Mouse (Mus musculus): ENCODE measurements around the gene Mdga1. TPM values are rescaled to one million over a fixed set of nuclear protein-coding genes. Genes with fewer than 3 reads are reported as not detected.
A peak's percentile ranks its signal among the peaks of the same experiment; 100 is the strongest.

Mdga1 gene
- total and polyA plus RNA-seq, 3 experiments = 0.05 TPM; not detected in 1

DNA sequence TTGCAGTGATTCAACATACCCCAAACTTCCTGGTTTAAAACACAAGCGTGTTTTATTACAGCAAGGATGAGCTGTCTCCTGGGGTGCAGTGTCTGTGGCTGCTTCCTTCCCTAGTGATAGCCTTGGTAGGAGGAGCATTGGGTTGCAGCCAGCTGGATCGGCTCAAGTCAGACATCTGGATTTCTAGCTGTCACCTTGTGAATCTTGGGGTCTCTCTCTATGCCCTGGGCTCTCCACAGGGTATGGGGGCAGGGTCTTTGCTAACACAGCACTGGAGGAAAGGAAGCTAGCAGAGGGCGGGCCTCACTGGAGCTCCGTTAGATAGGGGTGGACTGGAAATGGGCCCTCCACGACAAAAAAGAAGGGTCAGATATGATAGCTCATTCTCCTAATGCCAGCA lies 57.2 kb downstream of the Mdga1 start:
- TF ChIP-seq GATA1 (IDR thresholded peaks at IDR 0.05; ENCODE audit: borderline replicate concordance, low read length) (no peak), CTCF (IDR thresholded peaks at IDR 0.05; ENCODE audit: low read depth, low read length) (no peak), TAL1 (conservative IDR thresholded peaks at IDR 0.05; ENCODE audit: low read depth, low read length) (no peak), POLR2AphosphoS5 (IDR thresholded peaks at IDR 0.05; ENCODE audit: insufficient replicate concordance, low read depth, low read length) (no peak), GATA2 (IDR thresholded peaks at IDR 0.05; ENCODE audit: borderline replicate concordance, low read depth, low read length) (no peak)
- H3K27me3 ChIP-seq (ENCODE audit: insufficient read depth, low read length) = peaks cover 28% of the 10 kb centered on the region
- no peak for DNase-seq (ENCODE audit: low spot score)
- no peak for ATAC-seq (ENCODE audit: extremely low read depth, insufficient number of reproducible peaks, low FRiP score, poor library complexity, severe bottlenecking)
- no peaks in the 10 kb centered on the region for H3K36me3 ChIP-seq (replicated peaks)
- H3K4me3 ChIP-seq (ENCODE audit: low read depth, low read length) = no peak overlapping the region
- H3K9me3 ChIP-seq (replicated peaks) = no peaks in the 10 kb centered on the region
- no peaks in the 10 kb centered on the region for H3K4me1 ChIP-seq (ENCODE audit: insufficient read depth, low read depth, low read length)

DNA sequence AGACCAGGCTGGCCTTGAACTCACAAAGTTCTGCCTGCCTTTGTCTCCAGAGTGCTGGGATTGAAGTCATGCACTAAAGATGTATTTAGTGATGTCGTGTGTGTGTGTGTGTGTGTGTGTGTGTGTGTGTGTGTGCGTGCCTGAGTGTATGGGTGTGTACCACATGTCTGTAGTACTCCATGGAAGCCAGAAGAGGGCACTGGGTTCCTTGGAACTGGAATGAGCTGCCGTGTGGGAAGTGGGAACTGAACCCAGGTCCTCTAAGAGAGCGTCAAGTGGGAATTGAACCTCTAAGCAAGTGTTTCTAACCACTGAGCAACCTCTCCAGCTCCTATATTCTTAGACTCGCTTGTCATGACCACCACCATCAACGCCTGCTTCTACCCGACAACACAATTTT lies 60.9 kb downstream of the Mdga1 start:
- Histone ChIP-seq H3K4me1 (ENCODE audit: insufficient read depth, low read depth, low read length) (no peaks in the 10 kb centered on the region), H3K36me3 (replicated peaks) (no peaks in the 10 kb centered on the region), H3K9me3 (replicated peaks) (no peaks in the 10 kb centered on the region), H3K4me3 (ENCODE audit: low read depth, low read length) (no peak overlapping the region), H3K27me3 (ENCODE audit: insufficient read depth, low read length) (peaks cover 28% of the 10 kb centered on the region)
- DNase-seq (ENCODE audit: low spot score) = no peak
- no peak for ATAC-seq (ENCODE audit: extremely low read depth, insufficient number of reproducible peaks, low FRiP score, poor library complexity, severe bottlenecking)
- TF ChIP-seq CTCF (IDR thresholded peaks at IDR 0.05; ENCODE audit: low read depth, low read length) (no peak), POLR2AphosphoS5 (IDR thresholded peaks at IDR 0.05; ENCODE audit: insufficient replicate concordance, low read depth, low read length) (no peak), GATA1 (IDR thresholded peaks at IDR 0.05; ENCODE audit: borderline replicate concordance, low read length) (no peak), GATA2 (IDR thresholded peaks at IDR 0.05; ENCODE audit: borderline replicate concordance, low read depth, low read length) (no peak), TAL1 (conservative IDR thresholded peaks at IDR 0.05; ENCODE audit: low read depth, low read length) (no peak)

DNA sequence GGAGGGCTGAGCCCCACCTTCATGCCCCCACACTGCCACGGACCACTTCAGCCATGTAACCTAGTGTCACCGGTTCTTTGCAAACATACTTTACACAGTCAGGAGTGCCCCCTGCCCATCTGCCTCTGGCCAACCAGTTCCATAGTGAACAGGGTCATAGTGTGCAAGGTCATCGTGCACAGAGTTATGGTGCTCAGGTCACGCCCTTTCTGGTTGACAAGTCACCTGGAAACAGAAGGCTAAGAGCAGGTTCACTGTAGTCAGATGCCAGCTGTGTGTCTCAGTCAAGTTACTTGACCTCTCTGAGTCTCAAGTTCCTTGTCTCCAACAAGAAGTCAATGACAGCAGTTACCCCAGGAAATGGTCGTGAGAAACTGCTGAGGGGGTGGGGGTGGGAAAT lies 65.2 kb downstream of the Mdga1 start:
- no peak overlapping the region for H3K4me3 ChIP-seq (ENCODE audit: low read depth, low read length)
- no peak for ATAC-seq (ENCODE audit: extremely low read depth, insufficient number of reproducible peaks, low FRiP score, poor library complexity, severe bottlenecking)
- TF ChIP-seq POLR2AphosphoS5 (IDR thresholded peaks at IDR 0.05; ENCODE audit: insufficient replicate concordance, low read depth, low read length) (no peak), GATA2 (IDR thresholded peaks at IDR 0.05; ENCODE audit: borderline replicate concordance, low read depth, low read length) (no peak), TAL1 (conservative IDR thresholded peaks at IDR 0.05; ENCODE audit: low read depth, low read length) (no peak), GATA1 (IDR thresholded peaks at IDR 0.05; ENCODE audit: borderline replicate concordance, low read length) (no peak), CTCF (IDR thresholded peaks at IDR 0.05; ENCODE audit: low read depth, low read length) (no peak)
- H3K27me3 ChIP-seq (ENCODE audit: insufficient read depth, low read length) = peaks cover 42% of the 10 kb centered on the region
- DNase-seq (ENCODE audit: low spot score) = no peak
- no peaks in the 10 kb centered on the region for H3K4me1 ChIP-seq (ENCODE audit: insufficient read depth, low read depth, low read length)
- H3K9me3 ChIP-seq (replicated peaks) = no peaks in the 10 kb centered on the region
- no peaks in the 10 kb centered on the region for H3K36me3 ChIP-seq (replicated peaks)

GRCm38 (mm10) chr17:29902406-29903155 lies 67.3 kb downstream of the Mdga1 start:
- Histone ChIP-seq H3K36me3 (replicated peaks) (no peaks in the 10 kb centered on the region), H3K9me3 (replicated peaks) (no peaks in the 10 kb centered on the region), H3K4me3 (ENCODE audit: low read depth, low read length) (no peak overlapping the region), H3K27me3 (ENCODE audit: insufficient read depth, low read length) (peaks cover 45% of the 10 kb centered on the region), H3K4me1 (ENCODE audit: insufficient read depth, low read depth, low read length) (peaks cover 1% of the 10 kb centered on the region; the same call in 1 of the 2 replicates)
- ATAC-seq (ENCODE audit: extremely low read depth, insufficient number of reproducible peaks, low FRiP score, poor library complexity, severe bottlenecking) (no peak), DNase-seq (ENCODE audit: low spot score) (no peak)
- no peak for TF ChIP-seq GATA2 (IDR thresholded peaks at IDR 0.05; ENCODE audit: borderline replicate concordance, low read depth, low read length)
- TF ChIP-seq POLR2AphosphoS5 (IDR thresholded peaks at IDR 0.05; ENCODE audit: insufficient replicate concordance, low read depth, low read length) = no peak
- no peak for TF ChIP-seq CTCF (IDR thresholded peaks at IDR 0.05; ENCODE audit: low read depth, low read length)
- TF ChIP-seq TAL1 (conservative IDR thresholded peaks at IDR 0.05; ENCODE audit: low read depth, low read length) = no peak
- TF ChIP-seq GATA1 (IDR thresholded peaks at IDR 0.05; ENCODE audit: borderline replicate concordance, low read length) = no peak

GRCm38 (mm10) chr17:29900289-29900688 lies 69.6 kb downstream of the Mdga1 start:
- DNase-seq (ENCODE audit: low spot score) (no peak), ATAC-seq (ENCODE audit: extremely low read depth, insufficient number of reproducible peaks, low FRiP score, poor library complexity, severe bottlenecking) (no peak)
- TF ChIP-seq GATA1 (IDR thresholded peaks at IDR 0.05; ENCODE audit: borderline replicate concordance, low read length) (no peak), CTCF (IDR thresholded peaks at IDR 0.05; ENCODE audit: low read depth, low read length) (no peak), POLR2AphosphoS5 (IDR thresholded peaks at IDR 0.05; ENCODE audit: insufficient replicate concordance, low read depth, low read length) (no peak), TAL1 (conservative IDR thresholded peaks at IDR 0.05; ENCODE audit: low read depth, low read length) (no peak), GATA2 (IDR thresholded peaks at IDR 0.05; ENCODE audit: borderline replicate concordance, low read depth, low read length) (no peak)
- no peaks in the 10 kb centered on the region for H3K9me3 ChIP-seq (replicated peaks)
- H3K4me1 ChIP-seq (ENCODE audit: insufficient read depth, low read depth, low read length) = peaks cover 2% of the 10 kb centered on the region; the same call in 1 of the 2 replicates
- H3K27me3 ChIP-seq (ENCODE audit: insufficient read depth, low read length) = peaks cover 50% of the 10 kb centered on the region
- no peaks in the 10 kb centered on the region for H3K36me3 ChIP-seq (replicated peaks)
- H3K4me3 ChIP-seq (ENCODE audit: low read depth, low read length) = no peak overlapping the region

- no peak for TF ChIP-seq POLR2AphosphoS5 (IDR thresholded peaks at IDR 0.05; ENCODE audit: insufficient replicate concordance, low read depth, low read length)
- peak; percentile 24; the same call in 1 of the 2 replicates for TF ChIP-seq CTCF (IDR thresholded peaks at IDR 0.05; ENCODE audit: low read depth, low read length)
- peaks cover 7% of the 10 kb centered on the region for H3K9me3 ChIP-seq (replicated peaks)
- no peak overlapping the region for H3K4me3 ChIP-seq (ENCODE audit: low read depth, low read length)
- peaks cover 2% of the 10 kb centered on the region; the same call in 1 of the 2 replicates for H3K4me1 ChIP-seq (ENCODE audit: insufficient read depth, low read depth, low read length)
- no peaks in the 10 kb centered on the region for H3K36me3 ChIP-seq (replicated peaks)
- no peak for DNase-seq (ENCODE audit: low spot score)
- ATAC-seq (ENCODE audit: extremely low read depth, insufficient number of reproducible peaks, low FRiP score, poor library complexity, severe bottlenecking) = no peak
- peaks cover 48% of the 10 kb centered on the region for H3K27me3 ChIP-seq (ENCODE audit: insufficient read depth, low read length)
Measured at GRCm38 (mm10) chr17:29896181-29897054, 73.5 kb downstream of the Mdga1 start.
